Mouse (Mus musculus) neural tube, embryonic 15.5 days (tissue): ENCODE measurements at regions not wholly inside any gene's neighbourhood (a gene's known extent, or its start where the extent isn't known, plus 50 kb on each side); places are given as distances from the start of the nearest gene placed in this dataset.

ENCODE experiments used
- ATAC-seq: fragments of 200-750 bp; cut with Nextera tagmentation; 2 replicates; pipeline ENCODE4 v1.8.0; 2017; ENCODE audit warnings: mild to moderate bottlenecking, moderate TSS enrichment, moderate library complexity; ENCODE audit not compliant: low FRiP score
- H3K27ac ChIP-seq: fragments of 300-500 bp; sonication (generic); replicated peaks from 2 replicates; pipeline ENCODE4 v1.5.1; 2015; ENCODE audit warnings: mild to moderate bottlenecking, inconsistent platforms
- H3K27me3 ChIP-seq: fragments of 300-500 bp; sonication (generic); replicated peaks from 2 replicates; pipeline ENCODE4 v1.6.1; 2015; ENCODE audit warnings: inconsistent platforms
- H3K36me3 ChIP-seq: fragments of 300-500 bp; sonication (generic); 2 replicates; pipeline ENCODE4 v1.6.1; 2015; ENCODE audit warnings: inconsistent platforms
- H3K4me1 ChIP-seq: fragments of 300-500 bp; sonication (generic); 2 replicates; pipeline ENCODE4 v1.6.1; 2015; ENCODE audit warnings: inconsistent platforms
- H3K4me2 ChIP-seq: fragments of 300-500 bp; sonication (generic); 2 replicates; pipeline ENCODE4 v1.6.1; 2015; ENCODE audit warnings: inconsistent platforms, mild to moderate bottlenecking, moderate library complexity
- H3K4me3 ChIP-seq: fragments of 300-500 bp; sonication (generic); replicated peaks from 2 replicates; pipeline ENCODE4 v1.5.1; 2015; ENCODE audit warnings: mild to moderate bottlenecking, inconsistent platforms
- H3K9ac ChIP-seq: fragments of 300-500 bp; sonication (generic); replicated peaks from 2 replicates; pipeline ENCODE4 v1.6.1; 2015; ENCODE audit warnings: mild to moderate bottlenecking, inconsistent platforms
- H3K9me3 ChIP-seq: fragments of 300-500 bp; sonication (generic); replicated peaks from 2 replicates; pipeline ENCODE4 v1.6.1; 2016; ENCODE audit warnings: inconsistent platforms
- WGBS: fragments of 180-500 bp; shearing (Covaris S2); methylation state at CpG from one replicate; pipeline ENCODE4 v1.1.7; 2015; ENCODE audit warnings: mixed read lengths; 5-methylcytosine and 5-hydroxymethylcytosine counted together

- Histone ChIP-seq H3K9ac (no peak overlapping the region), H3K4me2 (no peak overlapping the region), H3K27me3 (peaks cover 7% of the 10 kb centered on the region), H3K4me3 (no peak overlapping the region), H3K27ac (no peak overlapping the region), H3K4me1 (no peaks in the 10 kb centered on the region), H3K9me3 (no peaks in the 10 kb centered on the region), H3K36me3 (no peaks in the 10 kb centered on the region)
- no peak for ATAC-seq
Measured at GRCm38 (mm10) chrX:166718075-166718474, 132.6 kb upstream of the Egfl6 start.

DNA sequence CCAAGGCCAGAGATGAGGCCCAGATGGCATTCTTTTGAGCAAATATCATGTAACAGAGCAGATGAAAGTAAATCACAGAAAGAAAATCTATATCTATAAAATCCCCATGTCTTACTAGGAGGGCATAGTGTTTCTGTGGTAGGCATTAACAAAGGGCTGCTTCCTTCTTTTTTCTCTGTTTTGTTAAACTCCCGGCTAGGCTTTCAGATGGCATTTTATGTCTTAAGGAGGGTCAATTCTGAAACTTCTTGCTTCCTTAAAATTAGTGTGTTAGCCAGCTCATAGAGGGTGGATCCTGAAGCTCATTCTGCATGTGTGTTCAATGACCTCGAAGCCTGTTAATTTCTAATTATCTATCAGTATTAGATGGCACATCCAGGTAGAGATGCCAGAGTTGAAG, 123.8 kb upstream of the Egfl6 start:
- ATAC-seq, result no peak
- Histone ChIP-seq H3K27me3 (no peaks in the 10 kb centered on the region; the same call in 1 of the 2 replicates), H3K4me2 (no peak overlapping the region), H3K4me3 (no peak overlapping the region), H3K27ac (no peak overlapping the region), H3K9ac (no peak overlapping the region), H3K9me3 (no peaks in the 10 kb centered on the region), H3K4me1 (no peaks in the 10 kb centered on the region), H3K36me3 (no peaks in the 10 kb centered on the region)
- 75% methylated on average over 2 of the region's 2 CpGs for WGBS

DNA sequence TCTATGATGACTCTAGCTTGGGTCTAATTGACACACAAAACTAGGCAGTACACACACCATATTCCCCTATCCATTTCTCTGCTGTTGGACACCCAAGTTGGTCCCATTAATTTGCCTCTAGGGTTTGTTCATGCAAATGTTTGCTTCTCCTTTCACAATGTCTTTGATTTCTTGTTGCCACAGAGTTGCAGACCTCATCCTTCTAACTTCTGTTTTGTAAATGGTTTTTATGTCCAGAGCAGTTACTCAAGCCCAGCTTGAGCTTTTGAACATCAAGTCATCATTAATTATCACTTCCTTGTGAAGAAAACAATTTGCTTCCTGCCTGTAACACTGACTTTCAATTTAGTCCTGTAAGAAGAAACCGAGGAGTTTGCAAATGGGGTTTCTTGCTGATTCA, 122.6 kb upstream of the Egfl6 start:
- ATAC-seq, result no peak
- no peaks in the 10 kb centered on the region for H3K9me3 ChIP-seq
- H3K27ac ChIP-seq, result no peak overlapping the region
- H3K4me2 ChIP-seq, result no peak overlapping the region
- WGBS, result 61% methylated on average over 1 of the region's 1 CpGs
- no peaks in the 10 kb centered on the region; the same call in 1 of the 2 replicates for H3K27me3 ChIP-seq
- no peak overlapping the region for H3K9ac ChIP-seq
- no peaks in the 10 kb centered on the region for H3K36me3 ChIP-seq
- no peaks in the 10 kb centered on the region for H3K4me1 ChIP-seq
- no peak overlapping the region for H3K4me3 ChIP-seq

DNA sequence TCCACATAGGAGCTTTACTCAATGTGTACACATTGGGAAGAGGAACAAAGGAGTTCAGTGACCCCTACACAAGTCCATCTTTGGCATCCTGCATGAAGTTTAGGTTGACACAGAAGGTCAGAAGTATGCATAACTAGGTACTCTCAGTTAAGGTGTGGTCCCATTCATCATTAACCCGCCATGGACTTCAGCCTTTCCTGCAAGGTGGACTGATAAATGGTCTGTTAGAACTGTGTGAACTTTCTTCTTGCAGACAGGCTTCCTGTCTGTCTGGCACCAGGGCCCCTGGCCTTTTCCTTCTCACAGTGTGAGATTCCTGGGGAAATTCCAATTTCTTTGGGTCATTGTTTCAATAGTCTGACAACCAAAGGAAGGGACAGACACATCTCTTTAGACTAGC, 121.5 kb upstream of the Egfl6 start:
- Histone ChIP-seq H3K9me3 (no peaks in the 10 kb centered on the region), H3K4me1 (no peaks in the 10 kb centered on the region), H3K4me2 (no peak overlapping the region), H3K27me3 (no peaks in the 10 kb centered on the region; the same call in 1 of the 2 replicates), H3K9ac (no peak overlapping the region), H3K36me3 (no peaks in the 10 kb centered on the region), H3K4me3 (no peak overlapping the region), H3K27ac (no peak overlapping the region)
- 85% methylated on average over 1 of the region's 1 CpGs for WGBS
- ATAC-seq, result no peak

- H3K9me3 ChIP-seq, result no peaks in the 10 kb centered on the region
Measured at GRCm38 (mm10) chrX:166704311-166704710, 118.8 kb upstream of the Egfl6 start.

DNA sequence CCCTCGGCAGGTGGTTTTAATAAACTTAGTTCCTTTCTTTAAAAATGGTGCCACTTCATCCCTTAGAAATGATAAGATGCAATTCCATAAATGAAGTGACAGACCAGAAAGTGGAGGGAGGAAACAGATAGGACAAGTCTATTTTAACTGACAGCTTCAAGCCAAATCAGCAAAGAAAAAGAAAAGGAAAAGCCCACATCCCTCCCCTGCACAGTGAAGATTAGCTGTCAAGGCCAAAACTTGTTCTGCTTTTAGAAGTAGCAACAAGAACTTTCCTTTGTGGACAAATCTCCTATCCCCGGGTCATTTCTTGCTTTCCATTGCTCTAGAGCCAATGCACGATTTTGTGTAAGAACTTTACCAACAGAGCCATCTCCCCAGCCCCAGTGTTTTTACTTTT, 108.7 kb upstream of the Egfl6 start:
- Histone ChIP-seq H3K4me3 (no peak overlapping the region), H3K9me3 (no peaks in the 10 kb centered on the region)

More at GRCm38 (mm10) chrX:166704311-166704710, 118.8 kb upstream of the Egfl6 start:
- Histone ChIP-seq H3K4me2 (no peak overlapping the region), H3K4me1 (no peaks in the 10 kb centered on the region), H3K9ac (no peak overlapping the region), H3K36me3 (no peaks in the 10 kb centered on the region), H3K4me3 (no peak overlapping the region), H3K27me3 (no peaks in the 10 kb centered on the region; the same call in 1 of the 2 replicates), H3K27ac (no peak overlapping the region)
- 82% methylated on average over 2 of the region's 2 CpGs for WGBS
- no peak for ATAC-seq

DNA sequence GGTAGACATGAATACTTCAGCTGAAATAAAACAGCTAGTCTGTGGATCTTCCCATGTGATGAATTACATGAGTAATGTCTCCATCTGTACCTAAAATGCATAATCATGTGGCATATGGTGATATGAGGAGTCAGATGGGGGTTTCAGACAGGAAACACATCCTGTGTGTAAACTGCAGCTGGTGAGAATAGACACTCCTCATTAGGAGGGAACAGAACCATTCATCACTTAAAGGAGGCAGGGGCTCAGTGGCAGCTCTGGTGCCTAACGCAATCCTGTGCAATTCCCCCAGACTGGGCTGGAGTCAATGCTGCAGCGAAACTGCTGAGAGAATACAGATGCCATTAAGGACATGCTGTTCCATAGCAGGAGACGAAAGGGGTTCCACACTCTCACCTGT, 103.3 kb upstream of the Egfl6 start:
- Histone ChIP-seq H3K36me3 (no peaks in the 10 kb centered on the region), H3K4me2 (no peak overlapping the region), H3K27ac (no peak overlapping the region), H3K9ac (no peak overlapping the region), H3K27me3 (peaks cover 2% of the 10 kb centered on the region; the same call in 1 of the 2 replicates), H3K4me1 (no peaks in the 10 kb centered on the region), H3K4me3 (no peak overlapping the region), H3K9me3 (no peaks in the 10 kb centered on the region)
- WGBS, result 36% methylated on average over 3 of the region's 3 CpGs
- no peak for ATAC-seq

More for the DNA sequence above, 108.7 kb upstream of the Egfl6 start:
- H3K36me3 ChIP-seq, result no peaks in the 10 kb centered on the region
- peaks cover 5% of the 10 kb centered on the region; the same call in 1 of the 2 replicates for H3K27me3 ChIP-seq
- H3K9ac ChIP-seq, result no peak overlapping the region
- ATAC-seq, result no peak
- H3K4me1 ChIP-seq, result no peaks in the 10 kb centered on the region
- 89% methylated on average over 3 of the region's 3 CpGs for WGBS
- H3K27ac ChIP-seq, result no peak overlapping the region
- no peak overlapping the region for H3K4me2 ChIP-seq

- ATAC-seq, result no peak
- Histone ChIP-seq H3K4me3 (no peak overlapping the region), H3K27ac (no peak overlapping the region), H3K4me2 (no peak overlapping the region), H3K9me3 (no peaks in the 10 kb centered on the region), H3K27me3 (peaks cover 7% of the 10 kb centered on the region; the same call in 1 of the 2 replicates), H3K9ac (no peak overlapping the region), H3K4me1 (no peaks in the 10 kb centered on the region), H3K36me3 (no peaks in the 10 kb centered on the region)
- 85% methylated on average over 3 of the region's 3 CpGs for WGBS
Measured at GRCm38 (mm10) chrX:166673404-166673803, 87.9 kb upstream of the Egfl6 start.

GRCm38 (mm10) chrX:166672617-166673016, 87.1 kb upstream of the Egfl6 start:
- Histone ChIP-seq H3K27me3 (peaks cover 9% of the 10 kb centered on the region; the same call in 1 of the 2 replicates), H3K36me3 (no peaks in the 10 kb centered on the region), H3K9ac (no peak overlapping the region), H3K4me3 (no peak overlapping the region), H3K9me3 (no peaks in the 10 kb centered on the region), H3K4me2 (no peak overlapping the region), H3K27ac (no peak overlapping the region), H3K4me1 (no peaks in the 10 kb centered on the region)
- WGBS, result 94% methylated on average over 1 of the region's 1 CpGs
- ATAC-seq, result no peak

- Histone ChIP-seq H3K9ac (no peak overlapping the region), H3K27me3 (peaks cover 9% of the 10 kb centered on the region), H3K9me3 (no peaks in the 10 kb centered on the region), H3K4me2 (no peak overlapping the region), H3K36me3 (no peaks in the 10 kb centered on the region), H3K4me3 (no peak overlapping the region), H3K27ac (no peak overlapping the region), H3K4me1 (no peaks in the 10 kb centered on the region)
- 92% methylated on average over 4 of the region's 4 CpGs for WGBS
- no peak for ATAC-seq
Measured at GRCm38 (mm10) chrX:166671853-166672252, 86.3 kb upstream of the Egfl6 start.

- Histone ChIP-seq H3K36me3 (no peaks in the 10 kb centered on the region), H3K4me1 (peaks cover under 1% of the 10 kb centered on the region; the same call in 1 of the 2 replicates), H3K9ac (no peak overlapping the region), H3K27me3 (peaks cover 23% of the 10 kb centered on the region), H3K4me2 (no peak overlapping the region), H3K9me3 (no peaks in the 10 kb centered on the region), H3K4me3 (no peak overlapping the region), H3K27ac (no peak overlapping the region)
- WGBS, result 76% methylated on average over 2 of the region's 2 CpGs
- no peak for ATAC-seq
Measured at GRCm38 (mm10) chrX:166666304-166666703, 80.8 kb upstream of the Egfl6 start.

DNA sequence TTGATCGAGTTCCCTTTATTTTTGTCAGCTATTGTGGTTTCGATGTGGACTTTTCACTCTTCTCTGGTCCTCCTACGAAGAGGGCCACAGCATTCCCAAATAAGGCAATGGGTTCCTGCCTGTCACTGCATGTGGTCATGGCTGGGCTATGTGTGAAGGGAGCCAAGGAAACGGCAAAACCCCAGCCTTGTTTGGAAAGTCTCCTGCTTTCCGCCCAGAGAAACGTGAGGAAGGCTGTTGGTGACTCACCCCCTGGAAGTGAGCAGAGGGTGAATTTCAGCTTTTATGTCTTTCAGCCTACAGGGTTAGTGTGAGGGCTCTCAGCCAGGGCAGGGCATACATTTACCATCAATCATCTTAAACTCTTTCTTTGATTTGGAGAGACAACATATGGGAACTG, 76.3 kb upstream of the Egfl6 start:
- Histone ChIP-seq H3K4me3 (no peak overlapping the region), H3K4me2 (no peak overlapping the region), H3K9ac (no peak overlapping the region), H3K27ac (peak overlapping the region; percentile 82), H3K9me3 (no peaks in the 10 kb centered on the region), H3K27me3 (peaks cover 21% of the 10 kb centered on the region; the same call in 1 of the 2 replicates), H3K36me3 (no peaks in the 10 kb centered on the region), H3K4me1 (peaks cover 4% of the 10 kb centered on the region; the same call in 1 of the 2 replicates)
- ATAC-seq, result peak; percentile 43; the same call in 1 of the 2 replicates
- 45% methylated on average over 6 of the region's 6 CpGs for WGBS
